Mouse (Mus musculus) embryonic fibroblast, embryonic 13.5 days (primary cell): ENCODE measurements around the gene Ece2.

Experiments used
- CTCF ChIP-seq: IDR thresholded peaks from 2 replicates; pipeline ENCODE4 v1.5.1; 2011; ENCODE audit warnings: mild to moderate bottlenecking, control low read depth, low read length, moderate library complexity, borderline replicate concordance; ENCODE audit not compliant: insufficient read depth
- POLR2A ChIP-seq: IDR thresholded peaks from 2 replicates; pipeline ENCODE4 v1.6.1; 2011; ENCODE audit warnings: low read depth, mild to moderate bottlenecking, control low read depth, low read length, moderate library complexity

DNA sequence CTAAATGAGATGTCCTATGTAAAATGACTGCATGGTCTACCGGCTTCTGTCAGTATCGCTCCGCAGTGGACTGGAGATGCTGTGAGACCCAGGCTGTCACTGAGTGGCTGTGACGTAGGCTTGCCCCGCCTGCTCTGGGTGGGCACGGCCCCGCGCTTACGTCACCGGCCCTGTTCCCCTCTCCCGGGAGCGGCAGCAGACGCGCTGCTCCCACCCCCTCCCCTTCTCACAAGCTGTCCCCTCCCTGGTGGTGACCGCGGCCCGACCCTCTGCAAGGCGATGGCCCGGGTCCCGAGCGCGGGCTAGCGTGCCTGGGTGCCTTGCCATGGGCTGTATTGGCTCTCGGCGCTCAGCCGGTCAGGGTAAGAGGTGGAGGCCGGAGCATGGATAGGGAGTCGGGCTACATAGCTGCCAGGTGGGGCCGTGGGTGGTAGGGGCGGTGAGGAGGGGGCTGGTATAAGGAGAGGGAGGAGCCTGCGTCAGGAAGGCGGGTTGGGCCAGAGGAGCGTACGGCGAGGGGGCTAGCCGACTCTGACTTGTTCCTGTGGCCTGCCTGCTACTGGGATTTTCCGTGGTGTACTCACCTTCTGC is 63.6 kb downstream of the Ece2 start, which contains the start of gene Fam131a:
- TF ChIP-seq CTCF (no peak), POLR2A (peak; percentile 19)
